Mouse (Mus musculus): ENCODE measurements at regions not wholly inside any gene's neighbourhood (a gene's known extent, or its start where the extent isn't known, plus 50 kb on each side); places are given as distances from the start of the nearest gene placed in this dataset.
A peak's percentile ranks its signal among the peaks of the same experiment; 100 is the strongest.
"Not testable (repeated sequence)": the region's sequence is repeated elsewhere in the genome, so short reads cannot be mapped to it uniquely, and the experiment has no call there.

- no peak for DNase-seq
These were observed 199.8 kb upstream of the Peli2 start for GRCm38 (mm10) chr14:47920638-47921347.

GRCm38 (mm10) chr14:47921811-47922277, 198.8 kb upstream of the Peli2 start:
- DNase-seq: peak; percentile 12

- no peak for DNase-seq
These were observed 194.2 kb upstream of the Peli2 start for GRCm38 (mm10) chr14:47926416-47926815.

- DNase-seq: no peak
These were observed 185.2 kb upstream of the Peli2 start for GRCm38 (mm10) chr14:47935401-47935800.

- DNase-seq: peak; percentile 25
These were observed 183.5 kb upstream of the Peli2 start for GRCm38 (mm10) chr14:47937081-47937651.

- DNase-seq: no peak
These were observed 180.6 kb upstream of the Peli2 start for GRCm38 (mm10) chr14:47939781-47940590.

- no peak for DNase-seq
These were observed 178.0 kb upstream of the Peli2 start for GRCm38 (mm10) chr14:47942671-47943070.

GRCm38 (mm10) chr14:47944595-47944994, 176.0 kb upstream of the Peli2 start:
- DNase-seq: no peak

GRCm38 (mm10) chr14:47951041-47951440, 169.6 kb upstream of the Peli2 start:
- DNase-seq: no peak

GRCm38 (mm10) chr14:47958171-47958570, 162.5 kb upstream of the Peli2 start:
- DNase-seq: no peak

- no peak for DNase-seq
These were observed 161.0 kb upstream of the Peli2 start for GRCm38 (mm10) chr14:47959366-47960280.

GRCm38 (mm10) chr14:47964806-47965205, 155.8 kb upstream of the Peli2 start:
- not testable (repeated sequence) for DNase-seq

- DNase-seq: no peak
These were observed 150.8 kb upstream of the Peli2 start for GRCm38 (mm10) chr14:47969871-47970270.

- not testable (repeated sequence) for DNase-seq
These were observed 147.5 kb upstream of the Peli2 start for GRCm38 (mm10) chr14:47973161-47973560.

- DNase-seq: no peak
These were observed 137.5 kb upstream of the Peli2 start for GRCm38 (mm10) chr14:47982993-47983740.

- DNase-seq: no peak
These were observed 134.1 kb upstream of the Peli2 start for GRCm38 (mm10) chr14:47986483-47986882.

- no peak for DNase-seq
These were observed 133.7 kb upstream of the Peli2 start for GRCm38 (mm10) chr14:47986941-47987340.

- DNase-seq: no peak
These were observed 133.1 kb upstream of the Peli2 start for GRCm38 (mm10) chr14:47987392-47988075.

GRCm38 (mm10) chr14:47988131-47988530, 132.5 kb upstream of the Peli2 start:
- DNase-seq: no peak

GRCm38 (mm10) chr14:47989315-47989714, 131.3 kb upstream of the Peli2 start:
- DNase-seq: no peak

- DNase-seq: no peak
These were observed 129.9 kb upstream of the Peli2 start for GRCm38 (mm10) chr14:47990716-47991115.
